Mouse (Mus musculus) heart, adult 8-10 months (tissue): ENCODE measurements at regions not wholly inside any gene's neighbourhood (a gene's known extent, or its start where the extent isn't known, plus 50 kb on each side); places are given as distances from the start of the nearest gene placed in this dataset.
"Not testable (repeated sequence)": the region's sequence is repeated elsewhere in the genome, so short reads cannot be mapped to it uniquely, and the experiment has no call there.

ENCODE experiments used
- DNase-seq: peaks from one replicate; pipeline ENCODE4 v3.0.0; 2022; ENCODE audit warnings: low spot score

GRCm38 (mm10) chr1:161621291-161621690, 126.8 kb downstream of the Tnfsf18 start:
- no peak for DNase-seq

- not testable (repeated sequence) for DNase-seq
These were observed 119.6 kb downstream of the Tnfsf18 start for GRCm38 (mm10) chr1:161614091-161614490.

DNA sequence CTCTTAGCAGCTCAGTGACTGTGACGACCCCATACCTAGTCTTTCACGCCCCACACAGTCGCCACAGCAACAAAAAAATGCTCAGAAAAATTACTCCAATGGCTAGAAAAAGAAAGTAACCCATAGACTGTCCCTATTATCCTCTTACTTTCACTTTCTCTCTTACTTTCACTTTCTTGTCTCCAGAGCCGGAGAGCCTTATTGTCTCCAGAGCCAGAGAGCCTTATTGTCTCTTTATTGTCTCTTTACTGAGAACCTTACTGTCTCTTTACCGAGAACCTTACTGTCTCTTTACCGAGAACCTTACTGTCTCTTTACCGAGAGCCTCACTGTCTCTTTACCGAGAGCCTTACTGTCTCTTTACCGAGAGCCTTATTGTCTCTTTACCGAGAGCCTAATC, 119.2 kb downstream of the Tnfsf18 start:
- DNase-seq: not testable (repeated sequence)

GRCm38 (mm10) chr1:161607446-161607845, 113.0 kb downstream of the Tnfsf18 start:
- DNase-seq: no peak

DNA sequence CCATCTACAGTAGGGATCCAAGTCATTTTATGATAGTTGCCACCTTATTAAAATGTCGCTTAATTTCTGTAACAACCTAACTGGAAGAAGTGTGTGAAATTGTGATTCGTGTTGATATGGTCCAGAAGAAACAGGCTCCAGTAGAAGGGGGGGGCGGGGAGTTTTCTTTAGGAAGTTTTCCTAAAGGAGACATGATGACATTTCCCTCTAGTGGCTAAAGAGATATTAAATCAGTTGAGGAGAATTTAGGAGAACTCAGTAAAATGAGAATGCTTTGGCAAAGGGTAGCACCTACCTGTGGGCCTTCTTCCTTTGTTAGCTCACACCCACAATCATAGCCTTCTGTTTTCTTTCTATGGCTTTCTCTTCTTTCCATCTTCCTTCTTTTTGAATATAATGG, 107.7 kb downstream of the Tnfsf18 start:
- DNase-seq: no peak

DNA sequence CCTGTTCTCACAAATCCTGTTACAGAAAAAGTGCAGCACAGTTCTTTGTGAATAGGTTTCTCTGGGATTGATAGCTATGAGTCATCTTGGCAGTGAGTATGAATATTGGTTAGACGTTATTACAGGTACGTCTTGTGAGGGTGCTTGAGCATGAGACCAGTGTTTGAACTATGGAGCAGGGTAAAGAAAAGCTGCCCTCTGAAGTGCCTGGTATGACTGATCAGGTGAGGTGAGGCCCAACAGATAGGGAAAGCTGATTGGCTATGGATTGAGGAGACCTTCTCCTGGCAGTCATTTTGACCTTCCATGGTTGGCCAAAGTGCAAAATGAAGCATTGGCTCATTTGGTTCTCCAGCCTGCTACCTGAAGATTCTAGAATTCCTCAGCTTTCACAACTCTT, 106.7 kb downstream of the Tnfsf18 start:
- no peak for DNase-seq

DNA sequence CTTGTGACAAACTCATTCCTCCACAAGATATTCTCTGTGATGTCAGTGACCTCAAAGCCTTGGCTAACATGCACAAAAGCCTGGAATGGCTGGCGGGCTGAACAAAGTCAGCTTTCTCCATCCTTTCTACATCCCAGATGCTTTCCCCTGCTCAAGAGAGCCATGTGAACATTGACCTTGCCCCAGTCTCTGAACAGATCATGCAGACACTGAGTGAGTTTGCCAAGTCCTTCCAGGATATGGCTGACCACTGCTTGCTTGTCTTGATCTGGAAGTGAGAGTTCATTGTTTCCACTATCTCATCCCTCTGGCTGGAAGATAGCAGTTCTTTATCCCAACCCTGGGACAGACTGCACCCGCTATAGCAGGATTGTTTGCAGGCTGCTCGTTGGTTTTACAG, 103.7 kb downstream of the Tnfsf18 start:
- no peak for DNase-seq

DNA sequence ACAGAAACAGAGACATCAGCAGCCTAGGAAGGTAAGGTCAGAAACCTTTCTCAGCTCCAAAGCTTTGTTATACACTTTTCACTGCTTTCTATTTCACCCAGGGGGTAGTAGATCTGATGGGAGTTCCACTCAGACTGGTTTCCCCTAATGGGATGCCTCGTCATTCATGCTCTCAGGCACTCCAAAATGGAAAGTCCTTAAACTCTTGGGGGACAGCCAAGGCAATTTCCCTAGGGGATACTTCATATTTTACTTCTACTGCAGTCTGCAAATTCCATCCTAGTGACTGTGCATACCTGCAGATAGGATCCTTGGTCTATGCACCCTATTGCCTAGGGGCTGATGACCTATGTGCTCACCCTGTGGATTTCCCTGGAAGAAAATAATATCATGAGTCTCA, 82.1 kb downstream of the Tnfsf18 start:
- peak; percentile 11 for DNase-seq

- no peak for DNase-seq
These were observed 81.5 kb downstream of the Tnfsf18 start for GRCm38 (mm10) chr1:161575939-161576338.

GRCm38 (mm10) chr1:161575171-161575570, 80.7 kb downstream of the Tnfsf18 start:
- no peak for DNase-seq

- DNase-seq: no peak
These were observed 76.3 kb downstream of the Tnfsf18 start for GRCm38 (mm10) chr1:161570762-161571161.

DNA sequence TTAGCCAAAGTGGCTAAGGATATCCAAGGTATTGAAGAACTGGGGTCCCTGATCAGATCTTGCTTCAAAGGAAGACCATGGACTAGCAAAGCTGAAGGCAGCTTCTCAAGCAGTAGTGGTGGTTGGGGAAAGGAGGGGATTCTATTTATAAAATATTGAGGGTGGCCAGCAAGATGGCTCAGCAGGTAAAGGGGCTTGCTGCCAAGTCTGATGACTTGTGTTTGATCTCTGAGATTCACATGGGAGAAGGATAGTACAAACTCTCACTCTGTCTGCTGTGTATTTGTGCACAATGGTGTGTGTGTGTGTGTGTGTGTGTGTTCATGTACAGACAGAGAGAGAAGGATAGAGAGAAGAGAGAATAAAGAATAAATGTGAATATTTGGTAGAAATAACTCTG, 73.4 kb downstream of the Tnfsf18 start:
- DNase-seq: no peak

- DNase-seq: no peak
These were observed 65.9 kb downstream of the Tnfsf18 start for GRCm38 (mm10) chr1:161560368-161560767.
